24 mouse cellular contexts compared by ENCODE assay signal in genomic region chr6:51790293-51790692, GRCm38 (mm10).
A peak's percentile ranks its signal among the peaks of the same experiment; 100 is the strongest.
DNase-seq lines count a peak whose midpoint lies in the region; ATAC-seq lines count a peak whose summit lies in the region.
"Had no signal": no experiment of that assay in that cellular context is flagged by ENCODE, and none has a peak within 500 bp of the region (broad histone marks: within the 10 kb centered on the region; RNA-seq: fewer than 3 reads in every experiment).

No protein-coding gene starts in this region.

- no peaks in the 10 kb centered on the region for H3K9me3 ChIP-seq in hindbrain, embryonic 13.5 days
- H3K9me3 ChIP-seq in hindbrain, embryonic 11.5 days (ENCODE audit: control insufficient read depth, low read length) = no peaks in the 10 kb centered on the region
- no peaks in the 10 kb centered on the region for H3K9me3 ChIP-seq in hindbrain, embryonic 14.5 days (ENCODE audit: control insufficient read depth, low read length)
- no peaks in the 10 kb centered on the region for H3K9me3 ChIP-seq in midbrain, embryonic 13.5 days
- H3K9me3 ChIP-seq in neural tube, embryonic 14.5 days (ENCODE audit: control insufficient read depth, low read length) = no peaks in the 10 kb centered on the region
- H3K9me3 ChIP-seq: heart, embryonic 12.5 days; limb, embryonic 10.5 days; limb, embryonic 15.5 days; liver, embryonic 13.5 days had no signal

- peak; percentile 64 for ATAC-seq in hindbrain, embryonic 13.5 days (ENCODE audit: low FRiP score)
- no peak for ATAC-seq in hindbrain, embryonic 11.5 days (ENCODE audit: low FRiP score)
- ATAC-seq in hindbrain, embryonic 14.5 days (ENCODE audit: low FRiP score) = peak; percentile 60; the same call in 1 of the 2 replicates
- 0 out of 2 replicates have a peak, but pooled peaks have one; percentile 20 for ATAC-seq in midbrain, embryonic 13.5 days
- peak; percentile 65; the same call in 1 of the 2 replicates for ATAC-seq in neural tube, embryonic 14.5 days (ENCODE audit: low read depth)
- ATAC-seq: lung, postnatal 0 days; Patski had no signal

- intact Hi-C loops in left cerebral cortex, postnatal 14 days (cut with DNase I) = no loop called here

- H3K4me2 ChIP-seq in hindbrain, embryonic 13.5 days = no peak overlapping the region
- no peak overlapping the region for H3K4me2 ChIP-seq in hindbrain, embryonic 11.5 days (replicated peaks; ENCODE audit: low read depth, low read length)
- H3K4me2 ChIP-seq in hindbrain, embryonic 14.5 days (replicated peaks) = no peak overlapping the region
- H3K4me2 ChIP-seq in midbrain, embryonic 13.5 days (replicated peaks) = no peak overlapping the region
- H3K4me2 ChIP-seq in neural tube, embryonic 14.5 days (ENCODE audit: low read depth, low read length) = peak overlapping the region; percentile 11; the same call in 1 of the 2 replicates
- H3K4me2 ChIP-seq: heart, embryonic 12.5 days; limb, embryonic 15.5 days; liver, embryonic 13.5 days had no signal

- peak overlapping the region; percentile 74 for H3K27ac ChIP-seq in hindbrain, embryonic 13.5 days
- no peak overlapping the region for H3K27ac ChIP-seq in hindbrain, embryonic 11.5 days (ENCODE audit: low read depth, low read length)
- H3K27ac ChIP-seq in hindbrain, embryonic 14.5 days = peak overlapping the region; percentile 71
- peak overlapping the region; percentile 51; the same call in 1 of the 2 replicates for H3K27ac ChIP-seq in midbrain, embryonic 13.5 days
- peak overlapping the region; percentile 39; the same call in 1 of the 2 replicates for H3K27ac ChIP-seq in neural tube, embryonic 14.5 days (ENCODE audit: low read depth, low read length)
- H3K27ac ChIP-seq: limb, embryonic 10.5 days; limb, embryonic 15.5 days; liver, embryonic 13.5 days; macrophage had no signal

- no peak overlapping the region for H3K9ac ChIP-seq in hindbrain, embryonic 13.5 days
- H3K9ac ChIP-seq in hindbrain, embryonic 11.5 days (ENCODE audit: low read depth, low read length) = no peak overlapping the region
- no peak overlapping the region for H3K9ac ChIP-seq in hindbrain, embryonic 14.5 days
- H3K9ac ChIP-seq in midbrain, embryonic 13.5 days (replicated peaks) = no peak overlapping the region
- H3K9ac ChIP-seq in neural tube, embryonic 14.5 days (replicated peaks; ENCODE audit: low read depth, low read length) = no peak overlapping the region
- H3K9ac ChIP-seq: heart, embryonic 12.5 days; limb, embryonic 15.5 days; liver, embryonic 13.5 days had no signal

- no peaks in the 10 kb centered on the region for H3K27me3 ChIP-seq in hindbrain, embryonic 13.5 days
- no peaks in the 10 kb centered on the region for H3K27me3 ChIP-seq in hindbrain, embryonic 11.5 days (ENCODE audit: control insufficient read depth, insufficient read depth, low read length)
- no peaks in the 10 kb centered on the region for H3K27me3 ChIP-seq in hindbrain, embryonic 14.5 days (ENCODE audit: control insufficient read depth, insufficient read depth, low read length)
- H3K27me3 ChIP-seq in midbrain, embryonic 13.5 days = no peaks in the 10 kb centered on the region
- H3K27me3 ChIP-seq in neural tube, embryonic 14.5 days (ENCODE audit: control insufficient read depth, insufficient read depth, low read length) = no peaks in the 10 kb centered on the region
- H3K27me3 ChIP-seq: limb, embryonic 15.5 days; liver, embryonic 13.5 days had no signal

- DNase-seq in hindbrain, embryonic 11.5 days (ENCODE audit: low spot score) = no peak
- no peak for DNase-seq in hindbrain, embryonic 14.5 days (ENCODE audit: low spot score)
- no peak for DNase-seq in left cerebral cortex, adult 18-20 months (ENCODE audit: low spot score in 2 of 2)
- no peak for DNase-seq in left cerebral cortex, postnatal 14 days (ENCODE audit: low spot score in 2 of 2)
- DNase-seq: adrenal gland, postnatal 25 days; cerebellum, adult 2 months; cerebellum, postnatal 14 days; gastrocnemius, postnatal 36 days; heart, adult 18-20 months; heart, postnatal 4 days; kidney, adult 2 months; kidney, postnatal 4 days; liver, embryonic 13.5 days; lung, adult 18-20 months had no signal

- 49% methylated on average over 5 of the region's 5 CpGs for WGBS in hindbrain, embryonic 13.5 days
- WGBS in hindbrain, embryonic 11.5 days = 76% methylated on average over 5 of the region's 5 CpGs
- 54% methylated on average over 5 of the region's 5 CpGs for WGBS in hindbrain, embryonic 14.5 days
- 65% methylated on average over 5 of the region's 5 CpGs for WGBS in midbrain, embryonic 13.5 days
- WGBS in neural tube, embryonic 14.5 days = 26% methylated on average over 5 of the region's 5 CpGs

- peaks cover 15% of the 10 kb centered on the region for H3K4me1 ChIP-seq in hindbrain, embryonic 13.5 days (replicated peaks)
- H3K4me1 ChIP-seq in hindbrain, embryonic 11.5 days (replicated peaks; ENCODE audit: control insufficient read depth, insufficient read depth, low read length) = no peaks in the 10 kb centered on the region
- peaks cover 9% of the 10 kb centered on the region; the same call in 1 of the 2 replicates for H3K4me1 ChIP-seq in hindbrain, embryonic 14.5 days (replicated peaks; ENCODE audit: control insufficient read depth, insufficient read depth, low read length)
- peaks cover 8% of the 10 kb centered on the region for H3K4me1 ChIP-seq in midbrain, embryonic 13.5 days (replicated peaks)
- H3K4me1 ChIP-seq in neural tube, embryonic 14.5 days (ENCODE audit: control insufficient read depth, insufficient read depth, low read length) = peaks cover 12% of the 10 kb centered on the region; the same call in 1 of the 2 replicates
- H3K4me1 ChIP-seq: heart, embryonic 12.5 days; liver, embryonic 13.5 days had no signal

- H3K36me3 ChIP-seq in hindbrain, embryonic 13.5 days = no peaks in the 10 kb centered on the region
- H3K36me3 ChIP-seq in hindbrain, embryonic 11.5 days (ENCODE audit: control insufficient read depth, insufficient read depth, low read length) = no peaks in the 10 kb centered on the region
- H3K36me3 ChIP-seq in hindbrain, embryonic 14.5 days (replicated peaks; ENCODE audit: control insufficient read depth, insufficient read depth) = no peaks in the 10 kb centered on the region
- H3K36me3 ChIP-seq in midbrain, embryonic 13.5 days = no peaks in the 10 kb centered on the region
- H3K36me3 ChIP-seq in neural tube, embryonic 14.5 days (ENCODE audit: control insufficient read depth, insufficient read depth, low read length) = no peaks in the 10 kb centered on the region
- H3K36me3 ChIP-seq: heart, embryonic 12.5 days; limb, embryonic 10.5 days; limb, embryonic 15.5 days; liver, embryonic 13.5 days had no signal

- H3K4me3 ChIP-seq in hindbrain, embryonic 13.5 days = no peak overlapping the region
- no peak overlapping the region for H3K4me3 ChIP-seq in hindbrain, embryonic 11.5 days (ENCODE audit: low read depth, low read length)
- H3K4me3 ChIP-seq in hindbrain, embryonic 14.5 days (replicated peaks; ENCODE audit: low read length) = no peak overlapping the region
- H3K4me3 ChIP-seq in midbrain, embryonic 13.5 days (replicated peaks) = no peak overlapping the region
- no peak overlapping the region for H3K4me3 ChIP-seq in neural tube, embryonic 14.5 days (ENCODE audit: low read depth, low read length)
- H3K4me3 ChIP-seq: erythroblast, embryonic 14.5 days; heart, embryonic 12.5 days; limb, embryonic 10.5 days; limb, embryonic 15.5 days; liver, embryonic 13.5 days had no signal
